Mouse (Mus musculus) cortical plate, adult 2 months (tissue): ENCODE measurements around the gene Was.

Experiments used
- CTCF ChIP-seq: fragments of 200-500 bp; IDR thresholded peaks from 2 replicates; pipeline ENCODE4 v1.5.1; 2011; ENCODE audit warnings: mild to moderate bottlenecking, control low read depth, low read length; ENCODE audit not compliant: insufficient read depth; ENCODE audit errors: extremely low read depth
- POLR2A ChIP-seq: fragments of 200-500 bp; IDR thresholded peaks from 2 replicates; pipeline ENCODE4 v1.6.1; 2011; ENCODE audit warnings: mild to moderate bottlenecking, low read length, control low read depth; ENCODE audit not compliant: insufficient read depth; ENCODE audit errors: extremely low read depth

- TF ChIP-seq POLR2A (no peak), CTCF (no peak)
Measured at GRCm38 (mm10) chrX:8099435-8099834, 9.1 kb upstream of the Was start.
